Mouse (Mus musculus) thymus, adult 2 months (tissue): ENCODE measurements at regions not wholly inside any gene's neighbourhood (a gene's known extent, or its start where the extent isn't known, plus 50 kb on each side); places are given as distances from the start of the nearest gene placed in this dataset.

Experiments
- CTCF ChIP-seq: fragments of 200-500 bp; IDR thresholded peaks from 2 replicates; pipeline ENCODE4 v1.5.1; 2012; ENCODE audit warnings: mild to moderate bottlenecking, control low read depth, low read length, moderate library complexity, borderline replicate concordance; ENCODE audit not compliant: control insufficient read depth, poor library complexity, insufficient read depth; ENCODE audit errors: extremely low read depth
- POLR2A ChIP-seq: fragments of 200-500 bp; IDR thresholded peaks from 2 replicates; pipeline ENCODE4 v1.6.1; 2012; ENCODE audit warnings: mild to moderate bottlenecking, low read length, control low read depth, moderate library complexity; ENCODE audit not compliant: control insufficient read depth, poor library complexity, insufficient read depth; ENCODE audit errors: extremely low read depth

GRCm38 (mm10) chr10:20865031-20865430, 87.3 kb upstream of the Ahi1 start:
- no peak for TF ChIP-seq CTCF
- TF ChIP-seq POLR2A: no peak
